Mouse (Mus musculus): ENCODE results near the gene Gm14296.
"Not testable (repeated sequence)": the region's sequence is repeated elsewhere in the genome, so short reads cannot be mapped to it uniquely, and the experiment has no call there.

Gm14296 gene

GRCm38 (mm10) chr2:176927709-176928108, at the start of gene Gm14296:
Gm14296 (minus strand) TSS chr2:176927809.
- not testable (repeated sequence) for DNase-seq

- DNase-seq = not testable (repeated sequence)
Measured at GRCm38 (mm10) chr2:176905464-176905863, 22.1 kb downstream of the Gm14296 start.

Data from kidney, postnatal 36 days (tissue).